Mouse (Mus musculus): ENCODE measurements around the gene Btnl10.

The Btnl10 gene

DNA sequence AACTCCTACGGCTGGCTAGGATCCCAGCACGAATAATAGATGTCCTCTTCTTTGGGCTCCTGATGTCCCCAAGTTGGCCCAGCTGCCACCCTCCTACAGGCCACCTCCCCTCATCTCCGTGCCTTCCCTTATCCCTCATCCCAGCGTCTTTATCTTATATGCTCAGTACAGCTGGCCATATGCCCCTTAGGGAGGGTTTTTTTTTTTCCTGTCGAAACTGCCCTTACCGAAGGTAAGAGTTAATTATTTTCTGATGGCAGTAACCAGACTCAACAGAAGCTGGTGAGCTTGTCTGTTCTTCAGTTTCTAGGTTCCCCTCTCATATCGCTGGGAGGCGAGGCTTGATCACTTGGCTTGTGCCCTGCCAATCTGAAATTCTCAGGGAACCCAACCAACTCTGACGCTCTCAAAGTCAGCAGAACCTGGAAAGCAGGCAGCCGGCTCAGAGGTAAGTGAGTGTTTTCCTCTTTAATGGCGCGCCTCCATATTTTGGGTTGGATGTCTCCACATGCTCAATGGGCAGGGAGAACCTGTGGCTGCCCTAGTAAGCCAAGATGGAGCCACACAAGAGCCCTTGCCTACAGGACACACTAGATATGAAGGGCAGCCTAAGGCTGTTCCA is at the start of gene Btnl10:
Btnl10 (plus strand) TSS at position 164 of the 622 bp plus-strand sequence.
- no peak for DNase-seq (ENCODE audit: low spot score in 2 of 2)

DNA sequence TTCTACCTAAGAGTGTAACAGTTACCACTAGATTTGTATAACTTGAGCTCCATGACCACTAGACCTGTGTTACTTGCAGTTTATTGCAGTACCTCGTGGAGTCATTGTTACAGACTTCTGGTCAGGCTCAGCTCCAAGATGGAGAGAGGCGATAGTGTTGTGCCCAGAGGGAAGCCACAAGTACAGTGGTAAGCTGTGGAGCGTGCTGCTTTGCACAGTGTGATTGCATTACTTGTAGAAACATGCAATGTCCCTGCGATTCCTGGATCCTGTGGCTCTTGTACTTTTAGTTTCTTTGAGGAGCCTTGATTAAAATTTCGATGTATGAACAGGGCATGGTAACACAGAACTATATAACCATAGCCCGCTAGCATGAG is 49.8 kb upstream of the Btnl10 start:
- DNase-seq (ENCODE audit: low spot score in 2 of 2): no peak

DNA sequence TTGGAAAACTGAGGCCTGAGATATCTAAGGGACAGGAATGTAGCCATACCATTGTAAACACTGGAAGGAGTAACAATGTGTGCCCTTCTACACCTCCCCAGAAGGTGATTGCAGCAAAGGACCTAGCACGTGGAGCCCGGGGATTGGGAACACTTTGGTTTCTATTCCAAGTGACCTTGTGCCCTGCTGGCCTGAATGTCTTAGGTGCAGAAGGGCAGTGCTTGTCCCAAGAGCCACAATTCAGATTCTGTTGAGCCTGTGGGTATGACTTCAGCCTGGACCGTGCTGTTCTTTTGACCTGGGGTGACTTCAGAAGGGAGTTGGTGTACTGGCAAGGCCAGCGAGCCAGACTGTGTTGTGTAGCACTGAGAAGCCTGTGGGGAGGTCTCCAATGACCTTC is 46.7 kb upstream of the Btnl10 start:
- DNase-seq (ENCODE audit: low spot score in 2 of 2): no peak

DNA sequence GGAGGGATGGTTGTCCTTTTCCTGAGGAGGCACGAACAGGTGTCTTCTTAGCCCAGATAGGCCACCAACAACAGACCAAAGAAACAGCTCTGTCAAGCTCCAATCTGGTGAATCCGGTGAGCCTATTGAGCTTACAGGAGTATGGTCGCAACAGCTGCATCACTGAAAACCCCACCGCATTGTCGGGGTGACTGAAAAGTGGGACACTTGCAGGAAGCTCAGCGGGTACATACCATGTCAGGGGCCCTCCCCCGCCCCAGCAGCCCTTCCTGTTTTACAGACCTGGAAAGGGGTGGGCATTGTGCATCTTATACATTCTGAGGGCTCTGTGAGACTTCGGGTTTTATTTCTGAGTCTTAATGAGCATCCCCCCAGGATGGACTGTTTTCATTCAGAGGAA is 34.0 kb upstream of the Btnl10 start:
- DNase-seq (ENCODE audit: low spot score in 2 of 2): peak; percentile 85 to 91

DNA sequence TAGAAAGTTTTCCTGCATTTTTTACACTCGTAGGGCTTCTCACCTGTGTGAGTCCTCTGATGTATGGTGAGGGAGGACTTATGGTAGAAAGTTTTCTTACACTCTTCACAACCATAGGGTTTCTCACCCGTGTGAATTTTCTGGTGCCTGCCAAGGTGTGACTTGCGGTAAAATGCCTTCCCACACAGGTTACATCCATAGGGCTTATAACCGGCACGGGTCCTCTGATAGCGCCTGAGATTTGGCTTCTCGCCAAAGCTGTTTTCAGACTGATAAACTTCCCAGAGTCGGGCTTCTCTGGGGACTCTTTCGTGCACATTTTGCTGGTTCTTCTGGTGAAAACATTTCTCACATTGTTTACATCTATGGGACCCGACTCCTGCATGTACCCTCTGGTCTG is 27.2 kb upstream of the Btnl10 start:
- no peak for DNase-seq (ENCODE audit: low spot score in 2 of 2)

DNA sequence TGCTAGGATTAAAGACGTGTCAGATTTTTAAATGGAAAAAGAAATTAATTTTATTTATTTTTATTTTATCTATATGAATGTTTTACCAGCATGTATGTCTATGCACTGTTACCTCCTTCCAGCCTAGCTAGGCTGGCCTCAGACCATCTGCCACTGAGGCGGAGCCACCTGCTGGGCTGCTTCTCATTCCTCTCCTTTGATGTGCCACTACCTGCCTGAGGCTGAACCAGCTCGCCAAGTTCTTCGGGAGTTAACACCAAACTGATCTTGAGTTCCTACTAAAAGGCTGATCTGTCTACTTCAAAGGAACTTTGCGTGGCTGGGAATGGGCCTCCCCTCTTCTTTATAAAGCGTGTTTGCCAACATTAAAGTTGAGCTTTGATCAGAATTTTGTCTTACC is 23.3 kb upstream of the Btnl10 start:
- peak; percentile 48 to 49 for DNase-seq (ENCODE audit: low spot score in 2 of 2)

DNA sequence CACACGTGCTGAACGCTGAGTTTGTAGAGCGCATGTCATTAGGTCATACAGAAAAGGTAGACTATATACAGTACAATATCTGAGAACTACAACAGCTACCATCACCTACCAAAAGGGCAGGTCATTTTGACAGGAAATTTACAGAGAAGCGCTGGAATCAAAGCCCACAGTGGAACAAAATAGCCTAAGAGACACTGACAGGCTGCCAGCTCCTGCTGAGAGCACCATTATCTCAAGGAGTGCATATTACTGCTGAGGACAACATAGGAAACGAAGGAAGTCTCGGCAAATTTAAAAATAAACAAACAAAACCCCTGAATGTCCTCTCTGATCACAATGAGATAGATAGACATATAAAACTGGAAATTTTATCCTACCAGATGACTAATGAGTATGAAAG is 20.2 kb upstream of the Btnl10 start:
- DNase-seq (ENCODE audit: low spot score in 2 of 2): no peak

DNA sequence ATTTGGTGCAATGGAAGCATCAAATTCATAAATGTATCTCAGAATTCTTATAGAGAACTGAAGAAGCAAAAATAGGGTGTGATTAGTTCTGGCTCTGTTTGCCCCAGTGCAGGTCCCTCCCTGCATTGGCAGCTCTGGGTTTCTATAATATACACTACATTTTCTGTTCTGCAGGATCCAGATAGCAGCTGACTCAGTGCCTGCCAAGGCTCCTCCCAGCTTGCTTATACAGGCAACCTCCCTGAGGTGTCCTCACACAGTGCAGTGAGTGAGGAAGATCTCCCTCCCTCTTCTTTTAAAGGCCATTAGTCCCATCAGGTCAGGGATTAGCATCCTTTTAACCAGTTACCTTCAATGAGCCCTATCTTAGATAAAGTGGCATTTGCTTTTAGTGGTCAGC is 16.6 kb upstream of the Btnl10 start:
- DNase-seq (ENCODE audit: low spot score in 2 of 2): no peak

DNA sequence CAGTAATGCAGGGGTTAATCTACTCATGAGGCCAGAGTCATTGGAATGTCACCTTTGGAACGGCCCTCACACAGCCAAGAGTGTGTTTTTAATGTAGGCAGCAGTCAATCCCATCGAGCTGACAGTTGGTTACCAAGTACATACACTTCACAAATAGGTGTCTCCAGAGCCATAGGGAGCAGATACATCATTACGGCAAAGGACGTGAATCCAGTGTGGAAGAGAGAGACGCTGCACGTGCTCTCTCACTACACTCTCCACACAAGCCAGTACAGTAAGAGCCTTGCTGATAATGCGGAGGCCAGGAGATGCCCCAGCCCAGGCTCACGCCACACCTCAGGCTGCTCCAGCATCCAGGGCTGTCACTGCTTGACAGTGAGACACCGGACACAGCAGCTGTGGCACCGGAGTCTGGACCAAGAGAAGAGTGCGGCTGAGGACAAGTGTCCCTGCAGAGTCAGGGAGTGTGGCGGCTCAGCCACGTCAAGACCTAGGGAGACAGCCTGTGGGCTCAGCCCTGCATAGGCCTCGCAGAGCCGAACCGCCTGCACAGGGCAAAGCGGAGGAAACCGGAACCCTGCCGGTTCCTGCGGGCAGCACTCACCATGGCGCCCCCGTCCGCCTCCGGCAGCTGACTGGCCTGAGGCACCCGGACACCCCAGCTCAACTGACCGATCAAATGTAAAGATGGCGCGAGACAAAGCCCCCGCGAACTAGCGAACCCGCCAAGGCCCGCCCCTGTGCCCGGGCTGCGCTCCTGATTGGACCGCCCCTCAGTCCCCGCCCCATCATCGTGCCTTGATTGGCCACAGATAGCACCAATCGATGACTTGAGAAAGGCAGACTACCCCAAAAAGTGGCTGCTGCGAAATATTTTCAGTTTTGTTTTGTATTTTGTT is 13.9 kb upstream of the Btnl10 start, which contains the start of gene Zfp39:
Zfp39 (minus strand) TSS at position 715 of the 899 bp plus-strand sequence.
- peak; percentile 96 to 97 for DNase-seq (ENCODE audit: low spot score in 2 of 2)

DNA sequence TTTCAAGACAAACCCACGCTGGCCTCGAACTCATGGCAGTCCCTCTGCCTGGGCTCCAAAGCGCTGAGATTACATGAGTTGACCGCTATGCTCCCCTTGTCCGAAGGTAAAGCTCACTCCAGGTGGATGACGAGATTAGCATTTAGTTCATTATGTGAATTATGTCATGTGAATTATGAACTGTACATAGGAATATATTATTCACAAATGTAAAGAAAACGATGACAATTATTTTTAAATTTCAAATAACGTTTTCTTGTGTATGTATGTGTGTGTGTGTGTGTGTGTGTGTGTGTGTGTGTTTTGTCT is 13.3 kb upstream of the Btnl10 start:
- DNase-seq (ENCODE audit: low spot score in 2 of 2): no peak

DNA sequence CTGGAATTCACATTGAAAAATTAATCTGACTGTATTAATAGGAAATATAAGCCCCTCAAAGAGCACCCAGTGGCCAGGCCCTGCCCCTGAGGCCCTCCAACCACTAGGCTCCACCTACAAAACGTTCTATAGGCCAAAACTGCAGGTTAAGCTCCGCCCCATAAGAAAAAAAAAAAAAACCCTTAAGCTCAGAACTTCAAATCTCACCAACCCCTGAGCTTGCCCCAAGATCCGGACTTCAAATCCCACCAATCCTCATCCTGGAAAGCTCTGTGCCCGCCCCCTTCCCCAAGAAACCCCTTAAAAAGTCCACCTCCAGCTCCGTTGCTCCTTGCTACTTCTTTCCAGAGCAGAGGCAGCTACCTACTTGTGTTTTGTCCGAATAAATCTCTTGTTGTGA is 12.9 kb upstream of the Btnl10 start:
- DNase-seq (ENCODE audit: low spot score in 2 of 2): no peak

DNA sequence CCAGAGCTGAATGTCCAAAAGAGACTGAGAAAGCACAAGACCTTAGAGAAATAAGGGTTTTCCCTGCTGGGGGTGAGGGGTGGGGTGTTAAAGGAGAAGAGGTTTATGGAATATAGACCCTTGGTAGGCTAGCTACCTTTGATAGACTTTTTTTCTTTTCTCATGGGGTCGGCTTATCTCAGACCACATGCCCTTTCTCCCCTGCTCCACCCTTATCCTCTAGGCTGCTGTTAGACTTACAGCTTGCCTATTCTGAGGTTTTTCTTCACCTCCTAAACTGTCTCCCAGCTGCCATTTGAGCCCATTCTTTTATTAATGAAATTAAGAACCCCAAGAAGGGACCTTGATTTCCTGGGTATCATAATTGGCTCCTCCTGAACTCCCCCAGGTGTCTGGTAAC is 3.9 kb upstream of the Btnl10 start:
- DNase-seq (ENCODE audit: low spot score in 2 of 2): no peak

DNA sequence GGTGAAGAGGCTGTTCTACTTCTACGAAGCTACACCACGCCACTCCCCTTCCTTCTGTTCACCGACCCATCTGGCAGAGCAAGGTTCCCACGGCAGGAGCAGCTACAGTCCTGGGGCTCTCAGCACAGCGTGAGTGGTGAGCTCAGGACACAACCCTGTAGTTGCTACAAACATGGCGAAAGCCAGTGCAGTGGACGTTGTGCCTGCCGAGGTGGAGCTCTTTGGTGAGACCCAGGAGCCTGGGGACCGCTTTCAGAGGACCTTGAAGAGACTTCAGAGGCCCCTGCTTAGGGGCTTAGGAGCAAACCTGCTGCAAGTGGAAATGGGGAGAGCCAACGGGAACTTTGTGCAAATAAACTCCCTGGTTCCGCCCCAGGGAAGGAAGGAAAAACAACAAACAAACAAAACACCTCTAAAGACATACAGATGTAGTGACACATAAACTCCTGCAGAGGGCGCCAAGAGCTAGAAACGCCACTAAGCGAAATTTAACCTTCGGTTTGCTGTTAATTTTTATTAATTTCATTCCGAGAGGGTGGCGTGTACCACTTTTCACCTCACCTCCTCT is 3.2 kb upstream of the Btnl10 start:
- DNase-seq (ENCODE audit: low spot score in 2 of 2): no peak

DNA sequence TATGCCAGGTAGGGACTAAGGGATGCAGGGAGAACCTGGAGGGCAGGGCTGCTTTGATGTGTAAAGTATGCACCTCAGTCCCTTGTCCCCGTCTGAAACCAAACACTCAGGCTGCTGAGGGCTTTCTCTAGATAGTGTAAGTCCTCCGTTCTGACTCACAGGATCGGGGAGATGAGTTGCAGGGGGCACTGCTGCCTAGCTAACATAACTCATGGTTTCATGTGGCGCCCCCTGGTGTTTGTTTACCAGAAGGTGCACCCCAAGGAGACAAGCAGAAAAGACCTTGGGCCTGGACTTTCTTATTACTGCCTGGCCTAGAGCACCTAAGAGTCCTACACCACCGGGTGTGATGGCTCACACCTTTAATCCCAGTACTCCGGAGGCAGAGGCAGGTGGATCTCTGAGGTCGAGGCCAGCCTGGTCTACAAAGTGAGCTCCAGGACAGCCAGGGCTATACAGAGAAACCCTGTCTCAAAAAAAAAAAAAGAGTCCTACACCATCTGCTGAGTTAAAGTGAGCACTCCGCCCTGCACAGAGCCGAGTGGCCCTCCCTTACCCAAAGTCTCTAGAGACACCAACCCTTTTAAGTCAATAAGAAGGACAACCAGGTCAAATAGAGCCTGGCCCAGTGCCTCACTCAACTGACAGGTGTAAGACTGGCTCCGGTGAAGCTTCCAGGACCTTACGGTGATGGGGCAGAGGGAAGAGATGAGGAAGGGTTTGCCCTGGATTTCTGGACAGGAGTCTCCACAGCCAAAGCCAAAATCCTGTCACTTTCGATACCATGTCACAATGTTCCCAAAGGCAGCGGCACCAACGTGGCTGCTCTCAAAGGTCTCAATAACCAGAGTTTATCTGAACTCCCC is 596 bp upstream of the Btnl10 start:
- DNase-seq (ENCODE audit: low spot score in 2 of 2): peak; percentile 69 to 91

DNA sequence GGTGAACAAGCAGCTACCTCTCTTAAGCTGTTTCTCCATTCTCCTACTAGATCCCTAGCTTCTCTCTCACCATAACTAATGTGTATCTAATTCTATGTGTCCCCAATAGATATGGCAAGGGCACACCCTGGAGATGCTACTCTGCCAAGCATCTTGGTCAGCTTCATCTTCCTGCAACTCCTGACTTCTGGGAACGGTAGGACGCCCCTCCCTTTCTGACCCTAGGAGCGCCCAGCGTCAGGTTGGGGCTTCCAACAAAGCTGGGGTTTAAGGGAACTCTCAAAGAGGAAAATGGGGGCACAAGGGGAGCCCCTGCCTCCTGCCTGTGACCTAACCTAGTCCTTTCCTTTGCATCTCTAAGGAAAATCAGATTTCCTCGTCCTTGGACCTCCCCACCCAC is 1.1 kb downstream of the Btnl10 start:
- no peak for DNase-seq (ENCODE audit: low spot score in 2 of 2)

DNA sequence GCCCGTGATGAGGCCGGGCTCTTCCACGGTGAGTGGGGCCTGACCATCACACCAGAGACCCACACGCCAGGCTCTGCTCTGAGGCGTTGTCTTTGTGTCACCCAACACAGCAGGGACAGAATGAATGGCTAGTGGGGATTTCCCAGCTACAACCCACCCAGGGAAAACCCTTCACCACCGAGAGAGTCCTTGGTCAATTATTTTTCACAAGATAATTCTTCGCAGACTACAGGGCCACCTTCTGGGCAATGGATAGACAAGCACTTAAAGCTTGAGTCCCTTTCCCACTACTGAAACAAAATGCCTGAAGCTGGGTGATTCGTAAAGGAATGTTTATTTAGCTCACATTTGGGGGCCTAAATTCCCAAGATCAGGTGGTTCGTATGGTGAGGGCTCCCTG is 4.7 kb downstream of the Btnl10 start:
- no peak for DNase-seq (ENCODE audit: low spot score in 2 of 2)

DNA sequence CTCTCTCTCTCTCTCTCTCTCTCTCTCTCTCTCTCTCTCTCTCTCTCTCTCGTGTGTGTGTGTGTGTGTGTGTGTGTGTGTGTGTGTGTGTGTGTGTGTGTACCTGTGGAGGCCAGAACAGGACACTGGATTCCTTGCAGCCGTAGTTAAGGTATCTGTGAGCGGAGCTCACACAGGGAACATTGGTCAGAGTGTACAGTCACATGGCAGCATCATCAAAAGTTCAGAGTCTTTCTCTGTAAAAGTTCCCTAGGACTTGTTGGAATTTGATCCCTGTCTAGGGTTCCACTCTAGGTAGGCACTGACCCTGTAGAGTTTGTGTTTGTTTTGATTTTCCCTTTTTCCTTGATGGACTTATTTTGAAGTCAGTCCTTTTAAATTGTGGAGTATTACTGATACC is 8.9 kb downstream of the Btnl10 start:
- DNase-seq (ENCODE audit: low spot score in 2 of 2): no peak

DNA sequence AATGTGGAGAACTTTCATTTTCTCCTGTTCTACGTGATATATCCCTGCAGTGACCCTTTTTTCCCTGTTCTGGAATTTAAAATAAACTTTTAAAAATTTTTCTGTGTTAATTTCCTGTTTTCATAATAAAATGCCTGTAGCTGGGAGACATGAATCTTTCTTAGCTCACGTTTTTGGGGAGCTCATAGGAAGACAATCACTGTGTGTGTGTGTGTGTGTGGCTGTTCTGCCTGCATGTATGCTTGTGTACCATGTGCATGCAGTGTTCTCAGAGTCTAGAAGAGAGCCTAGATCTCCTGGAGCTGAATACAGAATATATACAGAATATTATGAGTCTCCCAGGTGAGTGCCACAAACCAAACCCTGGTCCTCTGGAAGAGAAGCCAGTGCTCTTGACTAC is 9.3 kb downstream of the Btnl10 start:
- no peak for DNase-seq (ENCODE audit: low spot score in 2 of 2)

DNA sequence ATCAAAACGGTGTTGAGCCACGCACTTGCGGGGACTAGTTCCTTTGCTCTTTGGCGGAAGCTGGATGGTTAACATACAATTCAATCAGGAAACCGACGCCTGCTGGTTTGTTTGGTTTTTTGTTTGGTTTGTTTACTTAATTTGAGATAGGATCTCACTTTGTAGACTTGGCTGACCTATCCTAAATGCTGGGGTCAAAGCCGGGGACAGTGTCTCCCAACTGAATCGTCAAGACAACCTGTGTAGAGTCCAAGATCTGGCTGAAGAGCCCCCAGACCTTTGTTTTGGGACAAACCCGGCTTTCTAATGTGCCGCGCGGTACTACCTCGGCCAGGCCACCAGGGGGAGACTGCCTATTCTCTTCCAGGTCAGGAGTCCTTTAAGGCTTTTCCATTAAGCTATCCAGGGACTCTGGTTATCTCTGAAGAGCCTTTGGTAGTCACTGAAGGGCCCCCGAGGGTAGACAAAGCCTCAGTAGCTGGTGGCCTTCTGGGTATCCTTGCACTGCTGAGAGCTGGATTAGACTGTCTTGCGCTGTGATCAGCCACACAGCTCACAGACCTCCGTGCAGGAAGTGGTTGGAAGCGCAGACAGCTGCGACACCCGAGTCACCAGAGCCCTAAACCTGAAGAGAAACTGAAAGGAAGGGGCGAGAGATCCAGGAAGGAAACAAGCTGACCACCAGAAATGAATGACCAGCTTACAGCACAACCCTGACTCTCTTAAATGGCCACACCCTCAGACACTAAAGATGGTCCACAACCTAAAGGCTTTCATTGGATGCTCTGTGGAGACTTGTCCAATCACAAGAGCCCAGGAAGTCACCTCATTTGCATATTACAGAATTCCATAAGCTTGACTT is 10.3 kb downstream of the Btnl10 start:
- DNase-seq (ENCODE audit: low spot score in 2 of 2): peak; percentile 71

DNA sequence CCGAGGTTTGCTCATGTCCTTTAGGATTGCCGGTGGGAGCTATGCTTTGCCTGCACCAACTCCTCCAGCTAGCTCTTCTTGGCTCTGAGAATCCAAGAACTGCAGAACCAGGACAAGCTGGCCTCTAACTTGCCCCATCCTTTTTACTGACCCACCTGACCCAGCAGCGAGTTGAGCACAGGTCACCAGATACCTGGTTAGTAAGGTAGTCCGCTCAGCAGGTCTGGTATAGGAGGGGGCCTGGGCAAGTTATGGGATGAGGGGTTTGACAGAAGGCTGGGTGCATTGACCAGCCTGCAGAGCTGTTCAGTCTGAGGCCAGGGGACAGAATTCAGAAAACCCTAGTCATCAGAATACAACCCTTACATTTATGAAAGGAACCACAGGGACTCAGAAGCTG is 11.3 kb downstream of the Btnl10 start:
- DNase-seq (ENCODE audit: low spot score in 2 of 2): no peak

DNA sequence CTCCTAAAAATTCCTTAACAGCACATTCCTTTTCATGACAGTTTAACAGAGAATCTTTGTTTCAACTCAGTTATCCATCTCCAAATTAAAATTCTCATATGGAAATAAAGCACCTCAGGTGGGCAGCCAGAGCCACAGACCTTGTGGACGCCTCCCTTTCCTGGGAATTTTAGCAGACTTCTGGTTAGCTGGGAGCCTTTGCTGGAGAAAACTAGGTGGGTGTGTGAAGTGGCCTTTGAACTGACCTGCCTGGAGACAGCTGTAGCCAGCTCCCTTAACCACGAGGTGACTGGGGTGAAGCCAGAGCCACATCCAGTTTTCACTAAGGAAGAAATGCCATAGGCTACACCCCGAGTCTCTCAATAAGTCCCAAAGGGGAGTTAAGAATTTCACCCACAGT is 11.9 kb downstream of the Btnl10 start:
- no peak for DNase-seq (ENCODE audit: low spot score in 2 of 2)
